Mouse (Mus musculus) liver, postnatal 0 days (tissue): ENCODE data around the gene Fgf11. TPM values are rescaled to one million over a fixed set of nuclear protein-coding genes. Genes with fewer than 3 reads are reported as not detected.

Experiments
- ATAC-seq: fragments of 200-750 bp; cut with Nextera tagmentation; 2 replicates; pipeline ENCODE4 v1.8.0; 2017; ENCODE audit warnings: mild to moderate bottlenecking, moderate library complexity
- DNase-seq: peaks from one replicate; pipeline ENCODE4 v3.0.0-alpha.2; 2016
- H3K27ac ChIP-seq: fragments of 300-500 bp; sonication (generic); 2 replicates; pipeline ENCODE4 v1.5.1; 2014; ENCODE audit warnings: antibody characterized with exemption, moderate library complexity, mild to moderate bottlenecking, low read depth
- H3K27me3 ChIP-seq: fragments of 300-500 bp; sonication (generic); 2 replicates; pipeline ENCODE4 v1.6.1; 2014; ENCODE audit warnings: low read length, control low read depth, mixed read lengths; ENCODE audit not compliant: insufficient read depth
- H3K36me3 ChIP-seq: fragments of 300-500 bp; sonication (generic); replicated peaks from 2 replicates; pipeline ENCODE4 v1.6.1; 2014; ENCODE audit warnings: mild to moderate bottlenecking, control low read depth, low read length, moderate library complexity, mixed read lengths; ENCODE audit not compliant: insufficient read depth
- H3K4me1 ChIP-seq: fragments of 300-500 bp; sonication (generic); 2 replicates; pipeline ENCODE4 v1.6.1; 2014; ENCODE audit warnings: antibody characterized with exemption, mild to moderate bottlenecking, control low read depth; ENCODE audit not compliant: insufficient read depth
- H3K4me2 ChIP-seq: fragments of 300-500 bp; sonication (generic); 2 replicates; pipeline ENCODE4 v1.6.1; 2014; ENCODE audit warnings: low read depth, mild to moderate bottlenecking, low read length, moderate library complexity, mixed read lengths
- H3K4me3 ChIP-seq: fragments of 300-500 bp; sonication (generic); 2 replicates; pipeline ENCODE4 v1.5.1; 2014; ENCODE audit warnings: low read depth, low read length
- H3K9ac ChIP-seq: fragments of 300-500 bp; sonication (generic); replicated peaks from 2 replicates; pipeline ENCODE4 v1.6.1; 2014; ENCODE audit warnings: mild to moderate bottlenecking, moderate library complexity
- H3K9me3 ChIP-seq: fragments of 300-500 bp; sonication (generic); 2 replicates; pipeline ENCODE4 v1.6.1; 2016; ENCODE audit warnings: mild to moderate bottlenecking, control low read depth, low read length, mixed read lengths
- CTCF ChIP-seq: sonication (generic); IDR thresholded peaks from 2 replicates; pipeline ENCODE4 v1.5.1; 2016; ENCODE audit warnings: antibody characterized with exemption, low read depth
- EP300 ChIP-seq: IDR thresholded peaks from 2 replicates; pipeline ENCODE4 v1.6.1; 2016; ENCODE audit warnings: antibody characterized with exemption, low read depth, mild to moderate bottlenecking
- WGBS: fragments of 180-500 bp; shearing (Covaris S2); extraction: QIAGEN DNeasy Blood & Tissue Kit; methylation state at CpG from one replicate; pipeline ENCODE4 v1.1.7; 2014; ENCODE audit not compliant: insufficient replicate concordance; 5-methylcytosine and 5-hydroxymethylcytosine counted together
- polyA plus RNA-seq: library from polyadenylated mRNA; unstranded; fragments of >200 nt; fragmentation: Nextera tagmentation; extraction: Ambion mirVana; gene quantifications from 2 replicates; pipeline ENCODE4 v1.2.1, GENCODE M21; 2015

Gene Fgf11
- polyA plus RNA-seq, 1 experiment from 2014 or later: 0.04 TPM

DNA sequence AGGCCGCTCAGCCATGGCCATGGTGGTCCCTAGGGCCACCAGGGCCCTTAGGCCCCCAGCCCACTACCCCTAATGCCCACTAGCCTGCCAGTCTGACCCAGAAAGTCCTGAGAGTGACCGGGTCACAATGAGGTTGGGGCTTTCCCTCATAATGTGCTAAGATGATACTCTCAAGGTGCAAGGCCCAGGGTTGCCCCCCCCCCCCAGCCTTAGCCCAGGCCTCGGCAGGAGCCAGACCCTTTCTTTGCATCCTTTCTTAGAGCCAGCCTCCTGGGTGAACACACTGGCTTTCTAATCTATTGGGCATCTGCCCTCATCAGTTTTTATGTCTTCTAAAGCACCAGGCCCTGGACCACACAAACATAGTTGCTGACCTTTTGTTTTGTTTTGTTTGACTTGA lies 20.4 kb upstream of the Fgf11 start, which contains the start of gene Spem1:
Gene Spem1, minus strand, starts transcription at position 101 of the 400 bp plus-strand sequence.
- Histone ChIP-seq H3K4me3 (no peak within 1 kb of the TSS), H3K9me3 (no peaks in the 10 kb centered on the region), H3K9ac (no peak within 1 kb of the TSS), H3K27me3 (no peaks in the 10 kb centered on the region), H3K4me2 (no peak within 1 kb of the TSS), H3K27ac (no peak within 1 kb of the TSS), H3K36me3 (no peaks in the 10 kb centered on the region), H3K4me1 (no peaks in the 10 kb centered on the region)
- WGBS: 61% methylated on average over 2 of the region's 3 CpGs
- DNase-seq (no peak), ATAC-seq (no peak)
- TF ChIP-seq CTCF (no peak), EP300 (no peak)

DNA sequence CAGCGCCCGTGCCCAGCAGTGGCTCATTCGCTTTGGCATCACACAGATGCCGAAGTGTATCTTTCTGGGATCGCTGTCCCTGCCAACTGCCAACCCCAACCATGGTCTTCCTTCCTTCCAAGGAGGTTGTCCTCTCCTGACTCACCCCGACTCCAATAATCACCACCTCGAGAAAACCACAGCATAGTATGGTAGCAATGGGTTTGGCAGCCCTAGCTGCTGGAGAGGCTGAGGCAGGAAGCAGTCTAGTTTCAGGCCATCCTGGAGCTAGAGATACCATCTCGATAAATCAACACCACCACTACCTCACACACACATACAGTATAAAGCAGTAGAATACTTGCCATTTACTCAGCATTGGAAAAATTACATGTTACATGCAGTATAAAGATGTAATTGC lies 17.2 kb upstream of the Fgf11 start:
- WGBS: 74% methylated on average over 8 of the region's 8 CpGs
- H3K36me3 ChIP-seq: no peaks in the 10 kb centered on the region
- H3K9me3 ChIP-seq: no peaks in the 10 kb centered on the region
- no peak overlapping the region for H3K27ac ChIP-seq
- no peaks in the 10 kb centered on the region for H3K4me1 ChIP-seq
- TF ChIP-seq EP300 (no peak), CTCF (no peak)
- DNase-seq: no peak
- ATAC-seq: no peak
- no peak overlapping the region for H3K4me3 ChIP-seq
- no peak overlapping the region for H3K4me2 ChIP-seq
- no peak overlapping the region for H3K9ac ChIP-seq
- no peaks in the 10 kb centered on the region for H3K27me3 ChIP-seq

DNA sequence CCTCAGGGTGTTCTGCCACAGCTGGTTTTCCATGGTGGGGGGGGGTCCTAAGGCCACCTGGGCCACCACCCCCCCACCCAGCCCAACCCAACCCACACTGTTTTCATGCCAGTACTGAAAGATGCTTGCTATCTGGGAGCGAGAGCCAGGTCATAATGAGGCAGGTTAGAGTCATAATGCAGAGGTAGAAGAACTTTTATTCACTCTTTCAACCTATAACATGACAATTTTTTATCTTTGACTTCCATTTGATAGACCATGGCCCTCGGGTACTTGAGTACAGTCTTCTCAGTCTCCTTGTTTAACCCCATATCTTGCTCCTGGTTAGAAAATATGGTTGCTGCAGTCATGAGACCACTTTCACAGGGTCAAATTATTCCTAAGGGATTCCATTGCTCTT lies 16.7 kb upstream of the Fgf11 start, which contains the start of gene Spem2:
Gene Spem2, minus strand, starts transcription at position 101 of the 400 bp plus-strand sequence.
- DNase-seq (no peak), ATAC-seq (no peak)
- Histone ChIP-seq H3K4me3 (no peak within 1 kb of the TSS), H3K9ac (no peak within 1 kb of the TSS), H3K27ac (no peak within 1 kb of the TSS), H3K4me2 (no peak within 1 kb of the TSS), H3K27me3 (no peaks in the 10 kb centered on the region), H3K9me3 (no peaks in the 10 kb centered on the region), H3K4me1 (no peaks in the 10 kb centered on the region), H3K36me3 (no peaks in the 10 kb centered on the region)
- WGBS: 74% methylated on average over 2 of the region's 2 CpGs
- no peak for TF ChIP-seq EP300
- TF ChIP-seq CTCF: no peak

DNA sequence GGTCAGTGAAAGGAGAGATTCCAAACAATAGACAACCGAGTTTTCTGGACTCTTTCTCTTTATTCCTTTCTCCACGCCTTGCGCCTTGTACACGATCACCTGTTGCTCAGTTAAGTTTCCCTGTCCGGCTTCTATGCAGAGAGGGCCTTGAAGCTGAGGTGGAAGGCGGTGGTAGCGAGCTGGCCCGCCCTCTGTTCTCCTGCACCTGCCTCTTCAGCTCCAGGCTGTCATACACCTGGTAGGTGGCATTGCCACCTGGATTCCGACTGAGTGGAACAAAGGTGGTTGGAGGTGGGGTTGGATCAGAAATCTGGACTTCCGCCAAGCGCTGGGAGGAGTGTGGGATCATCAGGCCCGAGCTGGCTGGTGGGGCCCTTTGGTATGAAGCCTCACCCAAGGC lies 14.9 kb upstream of the Fgf11 start:
- Histone ChIP-seq H3K4me1 (no peaks in the 10 kb centered on the region), H3K27me3 (no peaks in the 10 kb centered on the region), H3K9ac (no peak overlapping the region), H3K4me2 (no peak overlapping the region), H3K4me3 (no peak overlapping the region), H3K27ac (no peak overlapping the region), H3K36me3 (no peaks in the 10 kb centered on the region), H3K9me3 (no peaks in the 10 kb centered on the region)
- DNase-seq (no peak), ATAC-seq (no peak)
- TF ChIP-seq CTCF: no peak
- TF ChIP-seq EP300: no peak
- WGBS: 87% methylated on average over 12 of the region's 12 CpGs

DNA sequence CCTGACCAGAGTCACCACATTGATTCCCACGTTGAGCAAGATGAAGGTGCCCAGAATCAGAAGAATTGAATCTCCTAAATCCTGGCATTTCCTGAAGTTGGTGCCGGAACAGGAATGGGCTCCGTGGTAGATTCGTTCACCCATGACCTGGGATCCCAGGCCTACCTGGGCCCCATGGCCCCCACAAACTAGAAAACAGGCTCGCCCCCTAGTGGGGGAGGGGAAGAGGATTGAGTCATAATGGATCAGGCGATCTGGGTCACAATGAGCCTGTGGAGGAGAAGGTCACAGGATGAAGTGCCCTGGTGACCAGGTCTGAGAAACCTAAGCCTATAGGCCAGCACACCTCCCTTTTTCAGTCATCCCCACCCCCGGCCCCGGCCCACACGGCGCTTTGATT lies 13.5 kb upstream of the Fgf11 start, which contains the start of gene Gm39566:
Gene Gm39566, minus strand, starts transcription at position 144 of the 400 bp plus-strand sequence.
- Histone ChIP-seq H3K4me2 (no peak within 1 kb of the TSS), H3K27me3 (no peaks in the 10 kb centered on the region), H3K36me3 (no peaks in the 10 kb centered on the region), H3K4me1 (no peaks in the 10 kb centered on the region), H3K4me3 (no peak within 1 kb of the TSS), H3K9ac (no peak within 1 kb of the TSS), H3K27ac (no peak within 1 kb of the TSS), H3K9me3 (no peaks in the 10 kb centered on the region)
- TF ChIP-seq CTCF (peak; percentile 24; the same call in 1 of the 2 replicates), EP300 (no peak)
- ATAC-seq (no peak), DNase-seq (no peak)
- WGBS: 54% methylated on average over 10 of the region's 10 CpGs

DNA sequence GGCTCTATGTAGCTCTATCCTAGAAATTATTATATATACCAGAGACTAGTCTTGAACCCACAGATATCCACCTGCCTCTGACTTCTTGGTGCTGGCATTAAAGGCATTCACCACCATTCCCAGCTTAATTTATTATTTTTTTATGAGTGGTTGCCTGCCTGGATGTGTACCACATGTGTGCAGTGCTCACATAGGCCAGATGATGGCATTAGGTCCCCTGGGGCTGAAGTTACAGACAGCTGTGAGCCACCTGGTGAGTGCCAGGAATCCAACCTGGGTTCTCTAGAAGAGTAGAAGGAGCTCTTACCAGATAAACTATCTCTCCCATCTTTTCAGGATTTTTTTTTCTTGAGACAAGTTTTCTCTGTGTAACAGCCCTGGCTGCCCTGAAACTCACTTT lies 8.6 kb upstream of the Fgf11 start:
- Histone ChIP-seq H3K9ac (no peak overlapping the region), H3K36me3 (no peaks in the 10 kb centered on the region), H3K9me3 (no peaks in the 10 kb centered on the region), H3K4me2 (no peak overlapping the region), H3K4me1 (no peaks in the 10 kb centered on the region), H3K27me3 (peaks cover 10% of the 10 kb centered on the region), H3K27ac (no peak overlapping the region), H3K4me3 (no peak overlapping the region)
- ATAC-seq (no peak), DNase-seq (no peak)
- TF ChIP-seq EP300 (no peak), CTCF (peak; percentile 26; the same call in 1 of the 2 replicates)

DNA sequence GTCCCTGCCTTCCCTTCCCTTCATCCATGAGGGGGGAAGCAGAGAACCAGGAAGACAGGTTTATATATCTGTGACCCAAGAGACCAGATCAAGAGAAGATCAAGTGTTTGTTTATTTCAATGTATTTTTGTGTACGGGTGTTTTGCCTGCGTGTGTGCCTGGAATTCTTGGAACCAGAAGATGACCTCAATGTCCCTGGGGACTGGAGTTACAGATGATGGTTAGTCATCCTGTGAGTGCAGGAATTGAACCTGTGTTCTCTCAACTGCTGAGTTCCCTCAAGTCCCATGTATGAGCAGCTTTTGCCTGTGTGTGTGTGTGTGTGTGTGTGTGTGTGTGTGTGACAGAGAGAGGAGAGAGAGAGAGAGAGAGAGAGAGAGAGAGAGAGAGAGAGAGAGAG lies 6.0 kb upstream of the Fgf11 start:
- peaks cover 37% of the 10 kb centered on the region for H3K27me3 ChIP-seq
- 72% methylated on average over 2 of the region's 2 CpGs for WGBS
- H3K9ac ChIP-seq: no peak overlapping the region
- H3K36me3 ChIP-seq: no peaks in the 10 kb centered on the region
- ATAC-seq: no peak
- H3K27ac ChIP-seq: no peak overlapping the region
- H3K9me3 ChIP-seq: no peaks in the 10 kb centered on the region
- TF ChIP-seq EP300: no peak
- H3K4me2 ChIP-seq: no peak overlapping the region
- no peak overlapping the region for H3K4me3 ChIP-seq
- peaks cover 20% of the 10 kb centered on the region for H3K4me1 ChIP-seq
- no peak for DNase-seq
